Mouse (Mus musculus): ENCODE results near the gene Cfap99. TPM values are rescaled to one million over a fixed set of nuclear protein-coding genes. Genes with fewer than 3 reads are reported as not detected.
A peak's percentile ranks its signal among the peaks of the same experiment; 100 is the strongest.

The Cfap99 gene
- total RNA-seq (2015; ENCODE audit: low replicate concordance) (not detected in 2 replicates), total RNA-seq (2017; ENCODE audit: low replicate concordance) (not detected in 2 replicates)

DNA sequence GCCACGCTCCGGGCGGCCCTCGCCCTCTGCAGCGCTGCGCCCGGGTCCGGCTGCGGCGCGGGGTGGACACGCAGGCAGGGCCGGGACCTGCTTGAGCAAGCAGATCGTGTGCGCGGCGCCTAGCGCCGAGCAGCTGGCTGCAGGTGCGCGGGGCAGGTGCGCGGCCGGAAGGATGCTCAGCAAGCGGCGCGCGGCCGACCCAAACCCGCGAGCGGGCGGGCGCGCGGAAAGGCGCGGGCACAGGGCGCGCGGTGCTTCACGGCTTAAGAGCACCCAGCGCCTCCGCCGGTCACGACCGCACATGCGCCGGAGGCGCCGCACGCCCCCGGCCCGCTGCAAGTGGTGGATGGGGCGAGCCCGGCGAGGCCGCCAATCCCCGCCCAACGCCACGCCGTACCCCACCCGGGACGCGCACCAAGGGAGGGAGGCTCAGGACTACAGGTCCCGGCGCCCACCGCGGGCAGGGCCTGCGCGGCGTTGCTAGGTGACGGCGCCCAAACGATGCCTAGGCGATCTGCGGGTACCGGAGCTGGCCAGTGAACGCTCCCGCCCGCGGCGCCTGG lies at the start of gene Cfap99, which contains the start of gene Zfyve28:
Cfap99 (plus strand) TSS at position 447 of the 563 bp plus-strand sequence.
Zfyve28 (minus strand) TSS at position 296 of the 563 bp plus-strand sequence.
- ATAC-seq (replicated peaks; ENCODE audit: low FRiP score, poor library complexity, severe bottlenecking) = no peak

DNA sequence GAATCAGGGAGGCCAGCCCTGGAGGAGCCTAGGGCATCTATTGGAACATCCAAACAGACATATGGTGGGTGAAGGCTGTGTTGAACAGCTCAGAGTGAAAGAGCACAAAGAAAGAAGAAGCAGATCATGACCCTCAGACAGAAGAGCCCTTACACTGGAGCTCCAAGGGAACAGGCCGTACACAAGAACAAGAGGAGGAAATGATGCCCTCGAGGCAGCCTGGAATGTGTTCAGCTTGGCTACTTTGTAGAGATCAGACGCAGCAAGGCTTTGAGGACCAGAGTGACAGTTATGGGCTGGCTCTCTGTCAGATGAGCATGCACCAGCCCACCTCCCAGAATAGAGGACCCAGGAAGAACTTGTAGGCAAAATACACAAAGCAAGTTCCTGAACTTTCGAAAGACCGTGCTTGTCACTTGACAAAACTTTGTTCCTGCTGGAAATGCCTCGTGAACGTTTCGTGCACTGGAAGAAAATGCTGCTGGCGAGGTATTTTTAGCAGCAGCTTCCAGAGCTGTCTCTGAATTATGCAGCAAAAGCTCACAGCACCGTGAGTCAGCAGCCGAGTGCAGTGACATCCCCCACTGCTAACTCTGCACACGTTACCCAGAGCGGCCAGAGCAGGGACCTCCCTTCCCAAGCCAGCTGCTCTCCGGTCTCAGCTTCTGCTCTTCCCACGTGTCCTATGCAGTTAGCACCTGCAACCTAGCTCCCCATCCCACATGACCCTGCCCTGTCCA lies 46.0 kb upstream of the Cfap99 start:
- no peak for ATAC-seq (replicated peaks; ENCODE audit: low FRiP score, poor library complexity, severe bottlenecking)

DNA sequence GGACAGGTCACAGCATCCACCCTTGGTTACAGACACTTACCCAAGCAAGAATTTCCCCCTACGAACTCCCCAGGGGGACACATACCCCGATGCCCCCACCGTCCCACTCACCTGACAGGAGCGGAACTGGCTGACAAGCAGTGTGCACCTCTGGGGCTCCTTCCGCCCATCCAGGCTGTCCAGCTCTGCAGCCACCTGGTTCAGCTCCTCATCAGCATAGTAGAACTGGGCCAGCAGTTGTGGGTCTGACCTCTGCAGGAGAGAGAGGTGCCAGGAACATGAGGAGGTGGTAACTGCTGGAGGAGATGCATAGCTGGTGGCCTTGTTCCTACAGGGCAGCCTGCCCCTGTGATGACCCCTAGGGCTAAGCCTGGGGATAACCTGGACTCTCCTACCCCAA lies 45.3 kb upstream of the Cfap99 start:
- ATAC-seq (replicated peaks; ENCODE audit: low FRiP score, poor library complexity, severe bottlenecking) = no peak

DNA sequence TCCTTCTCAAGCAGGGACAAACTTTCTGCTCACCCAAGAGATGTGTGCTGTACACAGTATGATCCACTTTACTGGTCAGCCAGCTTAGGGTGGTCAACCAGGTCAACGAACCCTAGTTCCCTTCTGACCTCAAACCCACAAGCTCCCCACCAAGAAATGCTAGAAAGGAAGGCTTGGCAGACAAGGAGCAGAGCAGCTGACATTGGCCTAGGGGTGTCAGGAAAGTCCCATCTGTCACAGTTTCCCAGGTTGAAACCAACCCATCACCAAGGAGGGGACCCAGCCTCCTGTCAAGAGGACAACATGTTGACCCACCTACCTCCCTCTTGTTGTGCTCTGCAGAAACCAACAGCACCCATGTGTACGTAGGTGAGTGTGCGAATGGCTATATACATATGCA lies 42.0 kb upstream of the Cfap99 start:
- ATAC-seq (replicated peaks; ENCODE audit: low FRiP score, poor library complexity, severe bottlenecking) = no peak

DNA sequence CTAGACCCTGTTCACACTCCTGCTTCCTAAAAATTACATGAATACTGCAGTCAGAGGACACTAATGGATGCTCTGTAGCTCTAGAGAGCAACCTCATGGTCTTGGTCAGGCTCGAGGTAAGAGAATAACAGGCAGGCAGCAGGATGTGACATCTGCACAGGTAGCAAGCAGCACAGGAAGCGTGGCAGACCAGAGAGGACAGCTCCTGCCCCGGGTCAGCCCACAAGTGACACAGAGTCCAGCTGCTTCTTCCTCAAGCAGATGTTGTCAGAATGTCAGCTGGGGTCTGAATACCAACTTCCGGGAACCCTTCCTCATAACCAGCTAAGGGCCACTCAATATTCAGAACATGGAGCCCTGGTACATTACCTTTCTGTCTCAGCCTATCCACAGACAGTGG lies 39.3 kb upstream of the Cfap99 start:
- no peak for ATAC-seq (replicated peaks; ENCODE audit: low FRiP score, poor library complexity, severe bottlenecking)

DNA sequence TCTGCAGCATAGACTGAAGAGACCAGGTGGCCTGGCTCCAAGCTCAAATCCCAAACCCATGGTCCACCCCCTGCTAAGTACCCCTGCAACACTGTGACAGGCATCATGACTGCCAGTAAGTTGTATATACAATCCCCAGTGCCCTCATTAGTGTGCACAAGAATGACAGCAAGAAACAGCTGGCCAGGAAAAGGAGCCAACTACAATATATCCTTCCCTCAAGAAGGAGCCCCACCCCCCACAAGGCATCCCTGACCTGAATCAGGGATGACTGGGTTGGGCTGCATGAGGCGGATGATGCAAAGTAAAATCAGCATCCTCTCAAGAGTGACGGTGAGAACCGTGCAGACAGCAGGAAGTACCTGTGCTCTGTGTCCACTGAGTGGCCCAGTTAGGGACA lies 38.3 kb upstream of the Cfap99 start:
- ATAC-seq (replicated peaks; ENCODE audit: low FRiP score, poor library complexity, severe bottlenecking) = no peak

DNA sequence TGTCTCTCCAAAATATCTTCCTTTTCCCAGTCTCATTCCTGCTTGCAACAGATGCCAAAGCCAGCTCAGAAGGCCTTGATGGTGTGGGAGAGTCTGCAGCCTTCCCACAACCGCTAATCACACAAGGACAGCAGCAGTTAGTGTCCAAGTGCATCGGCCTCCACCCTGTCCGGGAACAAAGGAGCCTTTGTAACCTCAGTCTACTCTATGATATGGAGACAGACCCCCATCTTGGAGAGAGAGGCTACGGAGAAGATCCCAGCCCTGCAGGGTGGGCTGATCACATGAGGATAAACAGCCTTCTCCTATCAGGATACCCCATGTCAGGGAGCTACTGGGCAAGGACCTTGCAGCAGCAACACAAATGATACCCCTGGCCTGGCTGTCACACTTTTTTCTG lies 36.6 kb upstream of the Cfap99 start:
- ATAC-seq (replicated peaks; ENCODE audit: low FRiP score, poor library complexity, severe bottlenecking) = no peak

DNA sequence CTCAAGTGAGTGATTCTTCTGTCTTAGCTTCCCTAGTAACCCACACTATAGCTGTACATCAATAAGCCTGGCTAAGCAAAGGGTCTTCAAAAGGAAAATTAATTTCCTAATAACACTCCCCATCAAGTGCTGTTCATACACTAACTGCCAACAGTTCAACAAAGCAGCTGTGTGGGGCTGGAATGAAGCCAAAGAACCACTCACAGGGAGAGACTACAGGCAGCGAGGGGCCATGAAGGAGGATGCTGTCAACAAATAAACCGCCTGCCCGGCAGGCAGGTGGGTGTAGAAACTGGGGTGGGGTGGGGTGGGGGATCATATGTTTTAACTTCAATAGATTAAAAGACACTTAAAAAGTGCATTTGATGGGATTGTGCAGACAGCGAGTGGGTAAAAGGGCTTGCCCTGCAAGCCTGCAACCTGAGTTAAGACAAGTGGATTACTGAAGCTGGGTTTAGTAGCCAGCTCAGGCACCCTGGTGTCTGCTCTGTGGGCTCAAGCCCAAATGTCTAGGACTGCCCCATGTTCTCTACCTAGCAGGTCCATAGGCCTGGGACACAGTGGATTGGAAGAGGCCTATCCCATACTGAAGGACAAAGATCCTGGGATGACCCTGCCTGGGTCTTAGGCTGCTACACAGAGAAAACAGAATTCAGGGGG lies 36.0 kb upstream of the Cfap99 start:
- ATAC-seq (replicated peaks; ENCODE audit: low FRiP score, poor library complexity, severe bottlenecking) = no peak

DNA sequence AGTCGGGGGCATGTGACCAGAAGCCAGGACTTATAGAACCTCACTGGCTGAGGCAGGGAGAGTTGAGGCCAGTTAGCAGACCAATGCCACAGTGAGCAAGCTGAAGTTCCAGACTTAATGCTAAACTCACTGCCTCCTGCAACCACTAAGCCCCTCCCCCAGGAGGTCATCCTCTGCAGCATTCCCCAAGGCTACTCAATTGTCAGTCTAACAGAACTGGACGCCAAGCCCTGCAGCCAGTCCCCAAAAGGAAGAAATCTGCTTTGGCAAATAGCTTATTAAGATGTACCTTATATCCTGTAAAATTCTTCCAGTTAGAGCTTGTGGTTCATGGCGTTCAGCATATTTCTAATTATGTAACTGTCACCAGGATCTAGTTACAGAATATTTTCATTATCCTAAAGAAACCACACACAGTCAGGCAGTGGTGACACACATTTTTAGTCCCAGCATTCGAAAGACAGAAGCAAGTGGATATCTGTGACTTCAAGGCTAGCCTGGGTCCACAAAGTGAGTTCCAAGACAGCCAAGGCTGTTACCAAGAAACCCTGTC lies 35.4 kb upstream of the Cfap99 start:
- no peak for ATAC-seq (replicated peaks; ENCODE audit: low FRiP score, poor library complexity, severe bottlenecking)

DNA sequence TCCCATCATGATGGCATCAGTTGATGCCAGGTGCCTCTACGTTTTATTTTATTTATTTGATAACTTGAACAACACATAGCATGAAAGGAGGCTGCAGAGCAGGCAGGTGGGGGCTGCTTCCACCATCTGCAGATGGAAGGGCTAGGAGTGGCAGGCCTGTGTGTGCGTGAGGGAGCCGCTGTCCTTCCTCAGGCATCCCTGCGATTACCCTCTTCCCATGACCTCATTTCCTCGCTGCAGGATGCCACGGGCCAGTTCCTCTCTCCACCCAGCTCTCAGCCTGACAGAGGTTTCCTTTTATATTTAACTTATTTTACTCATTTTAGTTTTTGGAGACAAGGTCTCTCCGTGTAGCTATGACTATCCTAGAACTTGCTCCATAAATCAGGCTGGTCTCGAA lies 34.1 kb upstream of the Cfap99 start:
- ATAC-seq (replicated peaks; ENCODE audit: low FRiP score, poor library complexity, severe bottlenecking) = no peak

DNA sequence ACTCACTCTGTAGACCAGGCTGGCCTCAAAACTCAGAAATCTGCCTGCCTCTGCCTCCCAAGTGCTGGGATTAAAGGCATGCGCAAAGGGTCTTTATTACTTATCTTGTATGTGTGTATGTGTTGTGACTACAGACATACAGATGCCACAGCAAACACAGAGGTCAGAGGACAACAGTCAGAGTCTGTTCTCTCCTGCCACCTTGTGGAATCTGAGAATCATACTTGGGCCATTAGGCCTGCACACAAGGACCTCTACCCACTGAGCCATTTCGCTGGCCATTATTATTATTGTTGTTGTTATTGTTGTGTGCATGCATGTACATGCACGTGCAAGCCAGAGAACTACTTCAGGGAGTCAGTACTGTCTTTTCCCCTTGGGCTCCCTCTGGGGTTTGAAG lies 33.2 kb upstream of the Cfap99 start:
- no peak for ATAC-seq (replicated peaks; ENCODE audit: low FRiP score, poor library complexity, severe bottlenecking)

DNA sequence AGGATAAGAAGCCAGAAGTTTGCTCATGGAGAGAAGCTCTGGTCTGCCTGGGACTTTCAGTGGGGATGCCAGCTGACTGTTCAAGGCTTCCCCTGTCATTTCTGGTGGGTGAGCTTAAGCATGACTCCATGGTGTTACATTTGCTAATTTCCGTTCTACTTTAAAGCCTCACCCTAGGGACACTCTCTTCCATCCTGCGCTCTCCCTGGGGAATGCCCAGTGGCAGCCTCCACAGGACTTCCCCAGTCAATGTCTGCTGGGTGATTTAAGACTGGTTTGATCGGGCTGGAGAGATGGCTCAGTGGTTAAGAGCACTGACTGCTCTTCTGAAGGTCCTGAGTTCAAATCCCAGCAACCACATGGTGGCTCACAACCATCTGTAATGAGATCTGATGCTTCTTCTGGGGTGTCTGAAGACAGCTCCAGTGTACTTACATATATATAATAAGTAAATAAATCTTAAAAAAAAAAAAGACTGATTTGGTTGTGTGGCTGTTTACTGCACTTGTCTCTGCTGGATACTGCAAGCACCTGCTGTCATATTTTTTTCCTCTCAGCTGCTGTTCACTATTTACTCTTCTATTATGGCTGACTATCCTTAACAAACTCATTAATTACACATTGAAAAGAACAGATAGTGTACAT lies 29.1 kb upstream of the Cfap99 start:
- no peak for ATAC-seq (replicated peaks; ENCODE audit: low FRiP score, poor library complexity, severe bottlenecking)

DNA sequence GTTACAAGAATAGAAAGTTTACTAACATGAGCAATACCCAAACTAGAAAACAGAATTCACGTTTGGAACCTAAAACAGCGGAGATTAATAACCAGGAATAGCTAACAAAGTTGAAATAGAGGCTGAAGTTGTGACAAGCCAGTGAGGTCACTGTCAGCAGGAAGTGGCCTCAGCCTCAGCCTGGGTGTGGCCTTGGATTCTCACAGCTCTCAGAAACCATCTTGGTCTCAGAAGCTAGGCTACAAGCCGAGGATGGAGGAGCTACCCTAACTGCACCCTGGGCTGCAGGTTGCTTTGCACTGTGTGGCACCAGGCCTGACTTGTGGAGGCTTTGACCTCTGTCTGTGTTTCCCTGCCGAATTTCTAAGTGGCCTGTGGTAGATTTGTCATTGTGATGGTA lies 22.3 kb upstream of the Cfap99 start:
- no peak for ATAC-seq (replicated peaks; ENCODE audit: low FRiP score, poor library complexity, severe bottlenecking)

DNA sequence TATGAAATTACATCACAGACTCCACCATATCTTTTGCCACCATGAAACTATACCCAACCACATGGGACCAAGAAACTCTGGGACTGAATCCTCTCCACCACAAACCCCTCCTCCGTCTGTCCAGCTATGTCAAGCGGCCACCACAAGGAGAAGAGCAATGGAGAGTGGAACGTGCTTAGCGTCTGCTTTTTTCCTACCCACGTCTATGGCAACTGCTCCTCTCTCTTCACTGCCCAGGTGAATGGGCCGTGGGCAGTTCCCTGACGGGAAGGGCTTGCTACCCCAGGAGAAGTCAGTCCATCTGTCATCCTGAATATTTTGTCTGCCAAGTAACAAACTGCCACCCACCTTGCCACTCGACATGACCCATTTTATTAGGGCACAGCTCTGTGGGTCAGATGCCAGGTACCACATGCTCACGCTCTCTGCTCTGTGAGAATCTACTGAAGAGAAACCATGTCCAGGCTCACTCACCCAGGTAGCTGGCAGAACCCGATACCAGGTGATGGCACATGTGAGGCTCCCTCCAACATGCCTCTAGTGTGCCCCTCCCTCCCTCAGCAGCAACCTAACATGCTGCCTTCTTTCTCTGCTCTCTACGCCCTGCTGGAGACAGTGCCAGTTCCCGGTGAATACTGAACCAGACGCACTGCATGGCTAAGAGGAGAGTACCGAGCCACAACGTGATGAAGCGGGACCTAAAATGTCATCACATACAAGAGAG lies 19.0 kb upstream of the Cfap99 start:
- ATAC-seq (replicated peaks; ENCODE audit: low FRiP score, poor library complexity, severe bottlenecking) = no peak

DNA sequence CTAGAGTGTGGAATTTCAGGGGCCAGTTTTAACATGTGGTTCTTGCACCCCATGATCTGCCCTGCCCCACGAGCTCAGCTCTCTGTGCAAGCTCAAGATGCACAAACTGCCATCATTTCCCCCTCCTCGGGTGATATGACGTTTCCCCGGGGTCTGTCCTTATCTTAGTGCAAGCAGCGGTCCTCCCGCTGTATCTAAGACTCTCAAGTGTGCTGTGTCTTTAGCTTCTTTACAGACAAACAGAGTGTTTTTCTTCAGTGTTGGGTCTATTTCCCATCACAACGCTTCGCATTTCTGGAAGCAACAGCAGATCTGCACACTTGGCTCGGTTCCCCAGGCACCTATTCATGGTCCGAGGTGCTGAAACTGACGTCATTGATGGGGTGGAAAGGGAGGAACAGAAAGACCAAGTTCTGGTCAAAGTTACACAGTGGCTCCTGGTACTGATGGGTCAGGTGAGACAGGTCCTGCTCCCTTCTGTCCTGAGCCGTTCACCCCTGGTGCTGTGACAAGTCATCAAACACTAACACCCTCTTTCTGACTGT lies 18.4 kb upstream of the Cfap99 start:
- no peak for ATAC-seq (replicated peaks; ENCODE audit: low FRiP score, poor library complexity, severe bottlenecking)

DNA sequence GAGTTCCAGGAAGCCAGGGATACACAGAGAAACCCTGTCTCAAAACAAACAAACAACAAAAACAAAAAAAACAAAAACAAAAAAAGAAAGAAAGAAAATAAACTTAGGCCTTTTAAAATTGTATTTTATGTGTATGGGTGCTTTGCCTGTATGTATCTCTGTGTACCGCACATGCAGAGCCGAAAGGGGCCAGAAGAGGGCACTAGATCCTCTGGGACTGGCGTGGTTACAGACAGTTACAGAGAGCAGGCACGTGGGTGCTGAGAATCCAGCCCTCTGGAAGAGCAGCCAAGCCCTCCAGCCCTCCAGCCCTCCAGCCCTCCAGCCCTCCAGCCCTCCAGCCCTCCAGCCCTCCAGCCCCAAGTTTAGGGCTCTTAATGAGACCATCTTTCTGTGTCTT lies 16.7 kb upstream of the Cfap99 start:
- peak; percentile 65 for ATAC-seq (replicated peaks; ENCODE audit: low FRiP score, poor library complexity, severe bottlenecking)

DNA sequence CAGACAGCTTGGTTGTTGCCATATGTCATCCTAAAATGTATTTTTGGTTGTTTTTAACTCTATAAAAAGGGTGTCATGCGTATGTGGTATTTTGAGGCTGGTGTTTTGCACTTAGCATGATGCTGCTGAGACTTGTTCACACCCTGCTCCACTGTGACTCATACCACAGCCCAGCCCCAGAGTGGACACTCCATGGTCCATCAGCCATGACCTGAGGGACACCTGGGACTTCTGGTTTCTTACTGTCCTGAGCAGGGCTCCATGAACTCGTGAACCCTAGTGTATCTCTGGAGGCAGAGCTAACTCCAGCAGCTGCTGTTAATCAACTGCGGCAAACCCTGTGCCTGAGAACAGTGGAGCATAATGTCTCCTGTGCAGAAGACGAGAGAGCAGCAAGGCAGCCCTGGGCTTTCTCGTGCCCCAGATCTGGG lies 15.1 kb upstream of the Cfap99 start:
- ATAC-seq (replicated peaks; ENCODE audit: low FRiP score, poor library complexity, severe bottlenecking) = no peak

DNA sequence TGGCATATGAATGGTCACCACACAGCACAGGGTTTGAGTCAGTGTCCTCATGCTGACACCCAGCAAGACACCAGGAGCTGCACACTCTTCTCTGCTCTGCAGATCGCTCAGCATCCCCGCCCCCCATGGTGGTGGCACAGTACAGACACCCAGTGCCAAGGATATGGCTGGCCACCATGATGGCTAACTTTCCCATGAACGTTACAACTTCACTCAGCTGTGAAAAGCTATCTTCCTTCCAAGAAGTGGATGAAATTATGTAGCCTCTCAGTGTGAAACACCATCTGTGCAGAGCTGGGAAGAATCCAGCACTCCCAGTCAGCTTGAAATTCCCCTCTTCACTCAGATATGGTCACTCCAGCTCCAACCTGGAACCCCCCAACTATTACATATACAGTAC lies 14.1 kb upstream of the Cfap99 start:
- ATAC-seq (replicated peaks; ENCODE audit: low FRiP score, poor library complexity, severe bottlenecking) = no peak

DNA sequence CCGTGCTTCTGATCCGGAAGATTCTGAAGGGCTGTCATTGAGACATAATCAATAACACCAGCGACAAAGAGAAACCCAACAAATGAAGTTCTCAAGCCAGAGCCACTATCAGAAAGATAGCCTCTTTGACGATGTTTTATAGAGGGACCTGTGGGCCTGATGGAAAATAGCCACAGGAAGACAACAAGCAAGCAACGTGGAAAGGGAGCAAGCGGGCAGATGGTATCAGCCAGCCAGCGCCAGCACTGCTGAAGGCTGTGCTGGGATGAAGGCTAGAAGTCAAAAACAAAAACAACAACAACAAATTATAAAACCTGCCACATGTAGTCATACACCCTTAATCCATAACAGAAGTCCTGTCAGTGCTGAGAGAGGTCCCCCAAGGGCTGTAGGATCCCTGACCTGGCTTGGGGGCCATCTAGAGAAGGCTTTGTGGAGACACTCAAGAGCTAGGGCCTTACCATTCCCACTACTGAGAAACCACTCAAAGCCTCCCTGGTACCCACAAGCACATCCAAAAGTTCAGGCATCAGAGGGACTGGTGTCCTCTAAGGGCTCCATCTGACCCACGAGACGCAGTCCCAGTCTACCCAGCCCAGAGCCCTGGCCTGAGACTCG lies 13.6 kb upstream of the Cfap99 start:
- no peak for ATAC-seq (replicated peaks; ENCODE audit: low FRiP score, poor library complexity, severe bottlenecking)
